Mouse (Mus musculus): ENCODE data around the gene Nin. TPM values are rescaled to one million over a fixed set of nuclear protein-coding genes. Genes with fewer than 3 reads are reported as not detected.
A peak's percentile ranks its signal among the peaks of the same experiment; 100 is the strongest.
"Not testable (repeated sequence)": the region's sequence is repeated elsewhere in the genome, so short reads cannot be mapped to it uniquely, and the experiment has no call there.

Nin gene
- 10 to 100 TPM; 26.6 to 27.3 TPM for polyA plus RNA-seq (2017; shearing (Covaris generic))

DNA sequence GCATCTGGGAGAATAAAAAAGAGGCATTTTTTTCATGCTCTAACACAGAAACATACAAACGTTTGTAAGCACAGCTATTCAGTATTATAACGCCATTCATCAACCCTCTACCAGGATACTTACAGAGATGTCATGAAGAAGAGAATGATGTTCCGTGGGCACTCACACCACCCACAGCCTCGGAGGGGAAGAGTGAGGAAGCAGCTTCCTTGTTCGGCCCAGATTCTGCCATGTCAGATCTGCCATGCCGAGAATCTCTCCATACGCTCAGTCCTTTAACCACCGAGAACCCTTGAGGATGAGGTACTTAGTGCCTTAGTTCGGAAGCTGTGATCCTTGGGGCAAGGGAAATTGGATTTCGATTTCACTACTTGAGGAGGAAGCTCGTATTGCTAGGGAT, at the start of gene Nin:
Gene Nin (minus strand): TSS at position 367 of the 400 bp plus-strand sequence.
- no peak for ATAC-seq

DNA sequence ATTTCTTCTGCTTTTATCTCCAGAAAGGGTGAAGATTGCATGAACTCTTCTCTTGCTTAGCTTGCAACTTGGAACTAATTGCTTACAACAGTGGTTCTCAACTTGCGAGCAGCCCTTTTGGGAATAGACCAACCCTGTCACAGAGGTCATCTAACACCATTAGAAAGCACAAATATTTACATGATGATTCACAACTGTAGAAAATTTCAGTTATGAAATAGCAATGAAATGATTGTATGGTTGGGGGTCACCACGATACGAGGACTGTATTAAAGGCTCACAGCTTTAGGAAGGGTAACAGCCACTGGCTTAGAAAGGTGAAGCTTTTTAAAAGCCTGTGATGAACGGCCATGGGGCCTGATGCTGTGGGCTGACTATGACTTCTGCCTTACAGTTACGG, 47.5 kb upstream of the Nin start:
- ATAC-seq = no peak

DNA sequence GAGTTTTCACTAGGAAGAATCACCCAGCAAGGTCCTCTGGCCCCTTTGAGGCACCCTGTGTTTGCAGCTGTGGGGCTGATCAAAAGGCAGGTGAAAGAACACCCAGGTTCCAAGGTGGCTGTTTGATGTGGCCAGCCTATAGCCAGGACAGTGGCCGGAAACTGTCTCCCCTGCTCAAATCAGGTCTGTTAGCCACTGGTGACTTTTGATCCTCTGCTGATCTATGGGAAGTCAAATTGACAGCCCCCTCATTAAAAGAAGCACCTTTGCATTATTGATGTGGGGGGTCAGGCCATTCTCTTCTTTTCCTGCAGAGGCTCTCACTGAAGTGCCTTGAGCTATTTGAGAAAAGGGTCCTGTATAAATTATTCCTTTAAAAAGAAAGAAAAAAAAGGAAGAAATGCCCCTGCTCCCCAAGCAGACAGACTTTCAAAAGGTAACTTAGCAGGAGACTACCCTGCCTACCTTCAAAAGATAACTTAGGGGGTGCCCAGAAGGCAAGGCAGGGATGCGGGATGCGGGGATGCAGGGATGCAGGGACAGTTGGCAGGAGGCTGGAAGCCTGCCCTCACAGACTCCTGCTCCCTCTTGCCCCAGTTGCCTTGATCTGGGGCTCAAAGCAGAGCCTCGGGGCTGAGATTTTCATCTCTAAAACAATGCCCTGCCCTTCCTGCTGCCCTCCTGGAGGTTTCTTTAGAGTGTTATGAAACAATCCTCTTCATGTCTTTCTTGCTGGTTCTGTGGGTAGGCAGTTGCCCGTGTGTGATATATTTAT, 44.0 kb upstream of the Nin start:
- no peak for ATAC-seq

DNA sequence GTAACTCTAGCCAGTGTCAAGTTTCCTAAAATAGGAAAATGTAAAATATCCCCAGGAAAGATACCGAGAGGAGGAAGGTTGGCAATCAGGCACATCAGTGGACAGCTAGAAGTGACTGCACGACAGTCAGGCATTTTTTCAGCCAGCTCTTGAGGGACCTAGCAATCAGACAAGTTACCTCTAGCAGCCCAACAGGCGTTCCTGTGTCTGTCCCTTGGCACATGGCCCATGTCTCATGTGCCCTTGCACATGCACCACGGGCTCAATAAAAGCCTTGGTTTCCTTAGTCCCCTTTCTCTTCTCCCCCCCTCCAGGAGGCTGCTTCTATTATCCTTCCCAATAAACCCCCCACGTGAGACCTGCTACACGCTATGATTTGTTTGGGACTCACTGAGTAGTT, 42.7 kb upstream of the Nin start:
- no peak for ATAC-seq

DNA sequence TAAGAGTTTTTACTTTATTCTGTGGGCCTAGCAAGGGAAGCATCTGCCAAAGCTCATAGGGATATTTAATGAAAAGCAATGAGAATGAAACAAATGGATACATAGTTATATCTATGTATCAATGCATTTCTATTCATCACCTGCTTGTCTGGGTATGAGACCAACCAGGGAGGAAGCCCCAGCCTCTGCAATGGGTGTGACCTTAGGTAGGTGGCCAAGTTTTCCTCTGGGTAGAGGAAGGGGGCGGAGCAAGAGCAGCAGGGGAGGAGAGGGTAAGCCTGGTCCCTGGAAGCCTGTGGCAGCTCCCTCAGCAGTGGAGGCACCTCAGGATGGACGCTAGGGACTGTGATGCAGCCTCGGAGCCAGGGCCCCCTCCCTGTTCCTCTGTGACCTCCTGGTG, 40.3 kb upstream of the Nin start, which contains the start of gene Abhd12b:
Gene Abhd12b (plus strand): TSS at position 301 of the 400 bp plus-strand sequence.
- ATAC-seq = no peak

DNA sequence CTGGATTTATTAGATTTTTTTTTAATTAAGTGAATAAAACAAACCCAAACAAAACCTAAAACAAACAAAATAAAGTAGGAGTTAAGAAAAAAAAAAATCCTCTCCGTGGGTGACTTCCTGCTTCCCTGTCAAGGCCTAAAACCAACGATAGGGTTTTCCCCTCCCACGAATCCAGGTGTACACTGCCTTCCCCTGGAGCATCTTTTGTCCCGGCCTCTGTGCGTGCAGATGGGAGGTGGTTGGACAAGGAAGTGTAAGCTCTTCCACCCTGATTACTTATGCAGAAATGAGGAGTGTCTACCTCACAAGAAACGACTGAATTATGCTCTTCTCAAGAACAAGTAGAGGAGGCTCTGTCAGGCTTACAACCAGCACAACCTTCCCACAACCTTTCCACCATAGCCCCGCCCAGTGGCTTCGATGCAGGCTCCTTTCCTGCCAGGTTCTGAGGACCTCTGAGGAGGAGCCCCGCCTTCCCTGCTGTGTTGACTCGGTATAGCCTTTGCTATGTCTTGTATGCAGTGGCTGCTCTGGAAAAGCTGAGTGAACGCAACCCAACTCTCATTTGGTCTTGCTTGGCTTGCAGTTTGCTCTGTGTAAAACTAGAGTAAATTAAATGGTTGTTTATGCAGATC, 35.2 kb upstream of the Nin start:
- ATAC-seq = peak; percentile 66

DNA sequence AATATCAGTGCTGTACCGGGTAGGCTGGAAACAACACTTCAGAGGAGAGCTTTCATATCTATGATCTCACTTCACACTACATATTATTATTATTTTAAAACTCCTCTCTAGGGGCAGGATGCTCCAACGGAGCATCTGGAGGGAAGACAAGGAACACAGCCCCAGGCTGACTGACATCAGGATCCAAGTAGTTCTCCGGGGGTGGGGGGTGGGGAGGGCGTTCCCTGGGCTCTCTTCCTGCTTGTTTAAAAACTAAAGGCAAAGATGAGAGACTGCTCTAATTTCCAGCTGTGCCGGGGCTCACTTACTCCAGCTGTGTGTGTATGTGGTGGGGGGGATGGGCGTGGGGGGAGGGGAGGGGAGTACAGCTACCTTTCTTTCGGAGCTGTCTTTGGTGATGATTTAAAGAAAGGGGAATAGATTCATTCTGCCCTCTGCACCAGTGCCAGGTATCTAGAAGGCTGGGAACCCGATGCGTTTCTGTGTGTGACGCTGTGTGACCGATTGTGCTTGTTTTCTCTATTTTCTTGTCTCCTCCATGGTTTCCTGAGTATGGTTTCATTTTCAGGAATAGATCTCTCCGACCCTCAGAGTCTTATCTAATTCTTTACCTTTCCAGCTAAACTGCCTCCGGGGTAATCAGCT, 34.6 kb upstream of the Nin start:
- peak; percentile 13 for ATAC-seq

DNA sequence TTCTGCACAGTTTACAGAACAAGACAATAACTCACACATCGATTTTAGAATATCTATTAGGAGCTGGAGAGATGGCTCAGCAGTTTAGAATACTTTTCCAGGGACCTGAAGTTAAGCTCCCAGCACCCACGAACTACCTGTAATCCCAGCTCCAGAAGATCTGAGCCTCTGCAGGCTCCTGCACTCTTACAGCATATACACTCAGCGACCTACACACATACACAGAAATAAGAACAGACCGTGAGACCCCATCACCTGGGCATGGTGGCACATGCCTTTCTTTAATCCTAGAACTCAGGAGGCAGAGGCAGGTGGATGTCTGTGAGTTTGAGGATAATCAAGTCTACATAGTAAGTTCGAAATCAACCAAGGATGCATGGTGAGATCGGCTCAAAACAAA, 32.1 kb upstream of the Nin start:
- ATAC-seq = no peak

DNA sequence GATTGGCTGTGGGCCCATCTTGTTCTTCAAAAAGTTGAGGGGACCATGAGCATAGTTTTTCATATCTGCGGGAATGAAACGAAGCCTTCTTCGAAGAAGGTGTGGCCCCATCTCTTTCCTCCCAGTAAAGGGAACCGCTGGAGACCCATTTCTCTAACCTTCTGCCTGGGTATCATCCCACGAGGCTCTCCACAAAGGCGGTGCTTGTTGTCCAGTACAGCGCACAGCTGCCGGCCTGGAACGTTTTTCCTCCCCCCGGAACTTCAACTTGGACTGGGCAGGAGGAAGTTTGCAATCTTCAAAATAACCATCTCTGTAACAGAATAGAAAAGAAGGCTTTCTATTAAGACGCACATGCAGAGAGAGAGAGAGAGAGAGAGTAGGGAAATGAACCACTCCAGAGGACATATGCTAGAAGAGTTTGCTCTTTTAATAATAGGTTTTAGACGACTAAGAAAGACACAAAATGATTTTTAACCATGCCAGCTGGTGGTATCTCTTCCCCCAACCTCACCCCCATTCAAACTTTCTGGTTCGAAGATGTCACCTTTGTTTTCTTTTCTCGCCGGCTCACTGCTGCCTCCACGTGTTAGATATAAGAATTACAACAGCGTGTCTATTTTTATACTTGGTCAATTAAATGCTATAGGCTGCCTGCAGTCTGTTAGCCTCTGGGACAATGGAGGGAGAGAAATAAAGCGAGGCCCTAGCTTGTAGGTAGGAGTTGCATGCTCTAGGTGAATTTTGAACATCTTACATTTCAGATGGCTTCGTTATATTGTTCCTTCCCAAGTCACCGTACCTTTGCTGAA, 31.3 kb upstream of the Nin start:
- ATAC-seq = peak; percentile 53

DNA sequence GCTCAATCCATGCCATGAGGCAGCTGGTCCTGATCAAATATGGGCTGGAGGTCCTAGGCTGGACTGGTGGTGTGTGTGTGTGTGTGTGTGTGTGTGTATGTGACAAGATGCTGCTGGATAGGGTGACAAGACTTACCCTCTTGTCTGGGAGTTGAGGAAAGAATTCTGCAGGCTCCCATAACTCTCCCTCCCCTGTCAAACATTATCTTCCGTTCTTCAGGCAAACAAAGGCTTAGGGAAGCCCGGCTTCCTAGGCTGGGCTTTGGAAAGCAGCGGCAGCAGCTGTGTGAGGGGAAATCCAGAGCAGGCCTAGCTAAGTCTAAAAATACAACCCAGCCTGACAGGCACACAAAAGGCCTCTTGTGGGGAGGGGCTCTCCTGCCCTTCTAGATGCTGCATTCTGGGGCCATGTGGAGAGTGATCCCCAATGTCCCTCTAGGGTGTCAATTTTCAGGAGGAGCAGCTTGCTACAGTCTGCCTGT, 30.6 kb upstream of the Nin start:
- ATAC-seq = not testable (repeated sequence)

DNA sequence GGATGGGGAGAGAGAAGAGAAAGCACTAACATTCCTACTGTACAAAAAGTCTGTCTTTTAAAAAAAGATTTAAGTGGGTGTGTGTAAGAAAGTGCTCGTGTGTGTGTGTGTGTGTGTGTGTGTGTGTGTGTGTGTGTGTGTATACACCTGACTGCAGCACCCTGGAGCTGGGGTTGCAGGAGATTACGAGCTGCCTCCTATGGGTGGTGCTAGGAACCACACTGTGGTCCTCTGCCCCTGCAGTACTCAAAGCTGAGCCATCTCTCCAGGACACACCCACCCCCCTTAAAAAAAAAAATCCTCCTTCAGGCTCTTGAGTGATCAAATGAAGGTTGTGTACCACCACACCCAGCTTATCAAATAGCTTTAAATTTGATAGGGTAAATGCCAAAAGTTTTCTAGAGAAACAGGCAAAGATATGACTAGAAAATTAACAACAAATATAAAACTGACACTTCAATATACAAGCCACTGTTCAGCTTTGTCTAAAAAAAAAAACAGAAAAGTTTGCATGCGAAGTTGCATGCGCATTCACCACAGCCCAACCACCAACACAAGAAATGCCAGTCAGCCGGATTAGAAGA, 27.6 kb upstream of the Nin start:
- ATAC-seq = no peak

DNA sequence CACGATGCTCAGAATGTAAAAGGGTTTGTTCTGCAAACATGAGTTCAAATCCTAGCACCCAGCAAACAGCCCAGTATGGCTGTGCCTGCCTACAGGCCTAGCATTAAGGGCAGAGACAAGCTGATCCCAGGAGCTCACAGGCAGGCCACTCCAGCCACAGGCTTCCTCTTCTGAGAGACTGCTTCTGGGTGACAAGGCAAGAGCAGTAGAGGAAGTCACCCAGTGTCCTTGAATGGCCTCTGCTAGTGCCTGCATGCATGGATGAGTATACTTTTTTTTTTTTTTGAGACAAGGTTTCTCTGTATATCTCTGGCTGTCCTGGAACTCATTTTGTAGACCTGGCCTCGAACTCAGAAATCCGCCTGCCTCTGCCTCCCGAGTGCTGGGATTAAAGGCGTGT, 27.0 kb upstream of the Nin start:
- ATAC-seq = no peak

DNA sequence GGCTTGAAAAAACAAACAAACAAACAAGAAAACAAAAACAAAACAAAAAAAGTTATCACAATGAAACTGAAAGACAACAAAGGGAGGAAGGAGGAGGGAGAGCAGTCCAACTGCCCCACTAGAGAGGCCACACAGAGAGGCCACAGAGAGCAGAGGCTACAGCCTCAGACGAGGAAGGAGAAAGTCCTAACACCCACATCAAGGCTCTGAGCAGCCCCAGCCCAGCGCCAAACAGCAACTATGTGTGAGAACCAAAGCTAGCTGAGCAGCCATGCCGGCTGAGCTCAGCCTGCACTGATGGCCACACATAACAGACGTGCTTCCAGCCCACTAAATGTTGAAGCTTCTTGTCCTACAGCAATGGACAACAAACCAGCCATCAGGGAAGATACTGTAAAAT, 26.4 kb upstream of the Nin start:
- ATAC-seq = no peak

DNA sequence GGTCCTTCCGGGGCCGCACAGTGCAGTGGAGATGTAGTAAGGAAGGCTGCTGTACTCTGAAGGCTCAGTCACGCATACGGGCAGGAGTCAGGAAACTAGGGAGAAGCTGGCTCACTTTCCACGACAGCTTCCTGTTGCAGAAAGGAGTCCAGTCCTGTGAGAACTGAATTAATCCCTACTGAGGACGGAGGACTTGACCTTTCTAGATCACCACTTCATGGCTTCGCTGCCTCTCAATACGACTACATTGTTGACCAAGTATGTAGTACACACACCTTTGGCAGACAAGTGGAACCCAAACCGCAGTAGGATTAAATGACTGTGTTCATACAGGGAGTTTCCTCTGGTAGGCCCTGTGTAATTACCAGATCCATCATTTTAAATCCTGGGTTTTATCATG, 24.1 kb upstream of the Nin start:
- no peak for ATAC-seq

DNA sequence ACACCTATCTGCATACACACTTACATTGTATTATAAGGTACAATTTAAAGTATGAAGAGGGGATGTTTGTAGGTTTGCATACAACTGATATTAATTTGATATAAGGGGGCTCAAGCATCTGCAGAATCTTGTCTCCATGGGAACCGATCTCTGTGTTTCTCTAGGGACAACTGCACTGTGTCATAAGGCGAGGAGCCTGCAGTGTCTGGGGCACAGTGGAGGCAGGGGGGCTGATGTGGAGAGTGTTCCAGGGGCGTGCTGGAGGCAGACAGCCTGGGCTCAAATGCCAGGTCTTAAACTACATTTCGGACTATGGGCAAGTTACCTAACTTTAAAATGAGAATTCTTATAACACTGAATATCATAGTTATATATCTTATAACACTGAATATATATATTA, 23.6 kb upstream of the Nin start:
- ATAC-seq = no peak

DNA sequence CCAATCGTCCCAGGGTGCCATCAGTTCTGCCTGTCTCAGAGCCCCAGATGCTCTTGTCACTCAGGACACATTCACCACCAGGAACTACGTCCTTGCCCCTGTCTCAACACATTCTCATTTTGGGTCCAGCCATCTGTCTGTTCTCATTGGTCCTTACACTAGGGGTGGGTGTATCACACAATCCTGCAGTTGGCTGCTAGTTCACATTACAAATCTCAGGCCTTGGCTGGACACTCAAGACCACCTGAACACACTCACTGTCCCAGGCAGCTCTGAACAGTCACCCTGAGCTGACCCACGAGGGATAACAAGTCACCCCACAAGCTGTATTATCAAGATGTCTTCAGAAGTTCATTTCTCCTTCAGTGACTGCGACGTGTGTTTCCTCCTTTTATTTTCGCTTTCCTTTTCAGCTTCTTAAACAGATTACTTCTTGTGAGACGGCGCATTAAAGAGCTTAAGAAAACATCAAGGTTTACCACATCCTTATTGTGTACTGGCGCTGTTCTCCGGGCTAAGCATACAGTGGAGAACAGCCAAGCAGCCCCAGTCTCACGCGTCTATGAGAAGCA, 22.8 kb upstream of the Nin start:
- peak; percentile 94 for ATAC-seq

DNA sequence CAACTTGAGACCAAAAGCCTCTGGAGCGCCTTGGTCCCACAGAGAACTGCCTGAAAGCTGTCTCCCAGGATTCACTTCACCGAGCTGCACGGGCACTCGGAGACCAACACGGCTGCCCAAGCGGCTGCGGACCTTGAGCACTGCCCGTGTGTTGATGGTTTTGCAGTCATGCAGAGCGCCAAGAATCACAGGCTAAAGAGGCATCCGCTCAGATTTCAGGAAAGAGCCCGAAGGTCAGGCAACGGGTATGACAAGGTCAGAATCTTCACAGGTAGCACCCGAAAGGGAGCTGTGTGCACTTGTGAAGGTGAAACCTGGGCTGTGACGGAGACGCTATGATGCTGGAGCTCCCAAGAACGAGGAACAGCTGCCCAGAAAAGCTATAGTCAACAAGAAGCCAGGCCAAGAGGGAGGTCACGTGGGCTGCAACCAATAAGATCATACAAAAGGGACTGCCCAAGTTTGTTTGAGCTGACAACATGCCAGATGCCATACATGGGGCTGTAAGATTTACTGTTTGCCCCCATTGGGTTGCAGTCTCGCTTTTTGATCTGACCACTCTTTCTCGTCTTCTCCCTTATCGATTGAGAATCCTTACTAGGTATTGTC, 21.2 kb upstream of the Nin start:
- no peak for ATAC-seq

DNA sequence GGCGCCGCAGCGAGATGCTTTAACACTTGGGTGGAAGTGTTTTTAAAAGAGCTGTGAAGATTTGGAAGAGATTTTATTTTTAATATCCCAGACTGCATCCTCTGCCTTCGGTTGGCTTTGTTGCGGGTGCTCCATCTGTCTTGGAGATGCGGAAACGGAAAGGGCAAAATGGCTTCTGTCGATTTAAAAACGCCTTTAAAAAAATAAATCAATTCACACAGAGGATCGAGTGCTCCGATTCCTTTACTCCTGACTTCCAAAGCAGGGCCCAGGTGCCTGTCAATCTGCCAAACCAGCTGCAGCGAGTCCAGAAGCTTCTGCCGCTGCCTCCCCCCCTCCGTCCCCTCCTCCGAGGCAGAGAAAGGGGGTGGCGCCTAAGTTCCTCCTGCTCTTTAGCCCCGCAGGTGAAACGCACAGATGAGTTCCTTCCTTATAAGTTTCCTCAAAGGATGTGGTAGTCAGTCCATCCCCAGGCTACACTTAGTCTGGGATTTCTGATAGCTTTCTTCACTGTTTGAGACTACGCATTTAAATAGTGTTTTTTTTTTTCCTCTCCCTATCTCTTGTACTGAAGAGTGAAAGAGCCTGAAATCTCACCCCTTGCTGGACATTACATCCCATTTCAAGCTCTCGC, 17.6 kb upstream of the Nin start:
- no peak for ATAC-seq

DNA sequence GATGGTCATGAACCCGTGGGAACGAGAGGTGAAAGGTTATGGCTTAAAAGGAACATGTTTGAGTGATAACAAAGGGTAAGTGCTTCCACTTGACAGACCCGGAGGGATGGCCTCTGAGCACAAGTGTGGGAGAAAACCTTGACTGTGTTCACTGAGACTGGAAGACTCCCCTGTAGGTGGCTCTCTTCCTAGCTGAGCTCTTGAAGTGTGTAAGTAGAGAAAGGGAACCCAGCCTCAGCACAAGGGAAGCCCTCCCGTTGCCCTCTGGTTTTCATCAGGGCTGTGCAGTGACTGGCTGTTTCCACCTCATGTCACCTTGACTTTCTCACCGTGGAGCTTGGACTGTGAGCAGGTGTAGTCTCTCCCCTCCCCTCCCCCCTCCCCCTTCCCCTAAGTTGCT, 15.6 kb upstream of the Nin start:
- ATAC-seq = peak; percentile 87

DNA sequence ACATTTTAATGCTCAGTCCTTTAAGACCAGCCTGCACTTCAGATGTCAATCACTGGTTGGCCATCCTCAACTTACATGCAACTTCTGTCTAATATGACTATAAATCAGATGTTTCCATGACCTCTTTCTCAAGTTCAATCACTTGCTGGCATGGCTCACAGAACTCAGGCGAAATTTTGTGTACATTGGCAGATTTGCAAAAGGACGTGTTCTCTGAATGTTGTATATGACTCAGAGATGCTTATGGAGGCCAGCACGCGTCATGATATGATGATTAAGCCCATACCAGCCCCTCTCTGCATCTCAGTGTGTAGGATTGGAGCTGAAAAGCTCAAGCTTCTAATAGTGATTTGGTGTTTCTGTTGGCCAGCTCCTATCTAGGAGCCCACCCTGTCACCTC, 13.1 kb upstream of the Nin start:
- no peak for ATAC-seq

DNA sequence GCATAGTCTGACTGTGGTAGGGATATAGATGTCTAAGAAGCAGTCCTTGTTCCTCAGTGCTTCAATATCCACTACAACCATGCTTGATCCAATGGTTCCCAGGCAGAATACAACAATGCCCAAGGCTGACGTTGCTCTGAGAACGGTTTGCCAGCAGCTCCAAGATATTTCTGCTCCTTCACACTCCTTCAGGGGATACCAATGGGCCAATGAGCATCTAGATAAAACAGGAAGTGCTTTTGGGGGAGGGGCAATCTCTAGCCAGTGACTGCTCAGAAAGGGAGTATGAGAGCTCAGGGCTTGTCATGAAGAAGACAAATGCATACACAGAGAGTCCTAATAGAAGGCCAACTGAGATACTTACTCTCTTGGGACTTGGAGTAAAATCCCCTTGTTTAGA, 6.0 kb upstream of the Nin start:
- ATAC-seq = no peak
